In the genomic region with DNA sequence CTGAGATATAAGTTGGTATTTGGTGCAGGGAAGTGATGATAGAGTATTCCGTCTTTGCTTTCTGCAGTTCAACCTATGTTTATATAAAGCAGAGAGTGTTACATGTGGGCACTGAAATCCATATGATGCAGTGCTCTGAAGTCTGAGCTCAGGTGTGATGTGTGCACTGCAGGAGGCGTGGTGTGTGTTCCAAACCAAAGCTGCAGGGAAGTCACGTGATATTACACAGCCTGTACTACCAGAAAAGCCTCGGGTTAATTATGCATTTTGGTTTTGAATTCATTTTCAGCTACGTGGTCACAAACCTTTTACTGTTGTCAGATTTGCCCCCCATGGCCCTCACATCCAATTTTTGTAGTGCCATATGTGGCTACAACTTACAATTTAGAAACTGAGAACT, we compare ENCODE assay signal across 25 mouse cellular contexts. TPM values are rescaled to one million over a fixed set of nuclear protein-coding genes. Genes with fewer than 3 reads are reported as not detected.
"Had no signal": no experiment of that assay in that cellular context is flagged by ENCODE, and none has a peak within 500 bp of the region (broad histone marks: within the 10 kb centered on the region; RNA-seq: fewer than 3 reads in every experiment).

No protein-coding gene starts in this region.

- H3K4me3 ChIP-seq: neural tube, embryonic 12.5 days; neural tube, embryonic 13.5 days; neural tube, embryonic 15.5 days; stomach, embryonic 15.5 days had no signal

- H3K36me3 ChIP-seq: neural tube, embryonic 12.5 days; neural tube, embryonic 13.5 days; neural tube, embryonic 15.5 days; stomach, embryonic 15.5 days had no signal

- H3K4me2 ChIP-seq: neural tube, embryonic 12.5 days; neural tube, embryonic 13.5 days; neural tube, embryonic 15.5 days; stomach, embryonic 15.5 days had no signal

- H3K9ac ChIP-seq: neural tube, embryonic 12.5 days; neural tube, embryonic 13.5 days; neural tube, embryonic 15.5 days; stomach, embryonic 15.5 days had no signal

- H3K4me1 ChIP-seq: stomach, embryonic 15.5 days had no signal

- H3K9me3 ChIP-seq: neural tube, embryonic 12.5 days; neural tube, embryonic 13.5 days; neural tube, embryonic 15.5 days; stomach, embryonic 15.5 days had no signal

- H3K27ac ChIP-seq: neural tube, embryonic 12.5 days; neural tube, embryonic 13.5 days; neural tube, embryonic 15.5 days; stomach, embryonic 15.5 days; stomach, postnatal 0 days had no signal

- H3K27me3 ChIP-seq: neural tube, embryonic 12.5 days; stomach, embryonic 15.5 days had no signal

- DNase-seq: retina, postnatal 1 day; right cerebral cortex, adult 18-20 months; right cerebral cortex, postnatal 14 days; right cerebral cortex, postnatal 25 days; right cerebral cortex, postnatal 4 days; spleen, adult 18-20 months; thymus, adult 18-20 months; thymus, adult 2 months; thymus, postnatal 14 days; thymus, postnatal 25 days; thymus, postnatal 36 days; thymus, postnatal 4 days had no signal

RNA-seq across cellular contexts. Expression of a gene that starts 40.3 kb away (rescaled TPM):
- total RNA-seq: neutrophil, adult 5-6 weeks had no signal
- polyA plus RNA-seq: small intestine, adult 2 months; spleen, adult 2 months; stomach, embryonic 14.5 days; stomach, embryonic 15.5 days; stomach, embryonic 16.5 days; stomach, postnatal 0 days; testis, adult 2 months; thymus, adult 2 months; thymus, postnatal 0 days; urinary bladder, adult 2 months had no signal
